Mouse (Mus musculus) MEL (cell line): ENCODE results near the gene Gtsf2.

Source experiments
- CTCF ChIP-seq, 3 experiments: IDR thresholded peaks in 2 of 3; conservative IDR thresholded peaks in 1 of 3; 2 replicates each; pipeline ENCODE4 v1.5.1; 2011 to 2012; ENCODE audit warnings: low read length in 3 of 3, low read depth in 2 of 3, mild to moderate bottlenecking in 2 of 3, improper control_type of control experiment in 1 of 3, inconsistent platforms in 1 of 3, mixed read lengths in 1 of 3, moderate library complexity in 1 of 3; ENCODE audit not compliant: control insufficient read depth in 1 of 3, insufficient read depth in 1 of 3, poor library complexity in 1 of 3, severe bottlenecking in 1 of 3
- ELF1 ChIP-seq: IDR thresholded peaks from 2 replicates; pipeline ENCODE4 v1.6.1; 2014; ENCODE audit warnings: low read depth, mild to moderate bottlenecking, inconsistent platforms, low read length, improper control_type of control experiment, moderate library complexity
- EP300 ChIP-seq, 2 experiments: IDR thresholded peaks; 2 replicates each; pipeline ENCODE4 v1.6.1; 2011; ENCODE audit warnings: improper control_type of control experiment in 2 of 2, low read length in 2 of 2, low read depth in 1 of 2, mild to moderate bottlenecking in 1 of 2
- ETS1 ChIP-seq: IDR thresholded peaks from 2 replicates; pipeline ENCODE4 v1.6.1; 2012; ENCODE audit warnings: low read depth, mild to moderate bottlenecking, inconsistent platforms, low read length, improper control_type of control experiment, moderate library complexity
- GABPA ChIP-seq: IDR thresholded peaks from 2 replicates; pipeline ENCODE4 v1.6.1; 2012; ENCODE audit warnings: low read depth, mild to moderate bottlenecking, inconsistent platforms, low read length, improper control_type of control experiment, moderate library complexity
- GATA1 ChIP-seq: IDR thresholded peaks from 2 replicates; pipeline ENCODE4 v1.6.1; 2011; ENCODE audit warnings: low read depth, low read length, improper control_type of control experiment
- MAX ChIP-seq: IDR thresholded peaks from 2 replicates; pipeline ENCODE4 v1.6.1; 2011; ENCODE audit warnings: low read length, improper control_type of control experiment
- MXI1 ChIP-seq: IDR thresholded peaks from 2 replicates; pipeline ENCODE4 v1.6.1; 2011; ENCODE audit warnings: mild to moderate bottlenecking, low read depth, low read length, improper control_type of control experiment
- POLR2A ChIP-seq, 2 experiments: IDR thresholded peaks; 2 replicates each; pipeline ENCODE4 v1.6.1; 2011 to 2012; ENCODE audit warnings: low read length in 2 of 2, mild to moderate bottlenecking in 2 of 2, control low read depth in 1 of 2, improper control_type of control experiment in 1 of 2, low read depth in 1 of 2, moderate library complexity in 1 of 2; ENCODE audit not compliant: control insufficient read depth in 1 of 2, insufficient read depth in 1 of 2, poor library complexity in 1 of 2
- RAD21 ChIP-seq: IDR thresholded peaks from 2 replicates; pipeline ENCODE4 v1.6.1; 2011; ENCODE audit warnings: mild to moderate bottlenecking, low read depth, low read length, improper control_type of control experiment
- RCOR1 ChIP-seq: IDR thresholded peaks from 2 replicates; pipeline ENCODE4 v1.6.1; 2012; ENCODE audit warnings: low read depth, mild to moderate bottlenecking, inconsistent platforms, low read length, improper control_type of control experiment
- SIN3A ChIP-seq: IDR thresholded peaks from 2 replicates; pipeline ENCODE4 v1.6.1; 2012; ENCODE audit warnings: low read length, improper control_type of control experiment, inconsistent platforms
- TAL1 ChIP-seq: IDR thresholded peaks from 2 replicates; pipeline ENCODE4 v1.6.1; 2012; ENCODE audit warnings: mild to moderate bottlenecking, inconsistent platforms, low read length, moderate library complexity, mixed read lengths
- UBTF ChIP-seq: IDR thresholded peaks from 2 replicates; pipeline ENCODE4 v1.6.1; 2012; ENCODE audit warnings: low read depth, mild to moderate bottlenecking, inconsistent platforms, low read length, improper control_type of control experiment, moderate library complexity, borderline replicate concordance; ENCODE audit not compliant: insufficient read depth

DNA sequence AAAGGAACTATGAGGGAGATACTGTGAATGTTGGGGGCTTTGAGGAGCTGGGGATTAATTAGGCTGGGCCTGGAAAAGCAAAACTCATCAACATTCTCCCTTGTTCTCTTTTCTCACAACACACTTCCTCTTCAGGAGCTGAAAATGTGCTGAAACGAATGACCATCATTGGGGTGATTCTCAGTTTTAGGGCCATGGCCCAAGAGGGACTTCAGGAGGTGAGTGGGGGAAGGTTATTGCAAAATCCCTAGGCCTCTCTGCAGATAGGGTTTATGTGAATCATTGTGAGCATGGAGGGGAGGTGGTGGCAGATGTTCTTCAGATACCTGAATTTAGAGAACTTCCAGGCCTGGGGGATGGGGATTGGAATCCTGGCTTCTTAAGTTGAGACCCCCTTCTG, 38.4 kb upstream of the Gtsf2 start:
- TF ChIP-seq EP300 (IDR thresholded peaks at IDR 0.05; ENCODE audit: low read depth in 1 of 2, low read length in 2 of 2), result no peak
- no peak for TF ChIP-seq POLR2A (IDR thresholded peaks at IDR 0.05; ENCODE audit: control insufficient read depth in 1 of 2, insufficient read depth in 1 of 2, low read depth in 1 of 2, low read length in 2 of 2, poor library complexity in 1 of 2)
- no peak for TF ChIP-seq ELF1
- no peak for TF ChIP-seq TAL1
- TF ChIP-seq RAD21, result no peak
- no peak for TF ChIP-seq GABPA
- no peak for TF ChIP-seq CTCF (IDR thresholded peaks at IDR 0.05 in 2 of 3, conservative IDR thresholded peaks at IDR 0.05 in 1 of 3; ENCODE audit: control insufficient read depth in 1 of 3, insufficient read depth in 1 of 3, low read depth in 2 of 3, low read length in 3 of 3, poor library complexity in 1 of 3, severe bottlenecking in 1 of 3)
- no peak for TF ChIP-seq ETS1
- TF ChIP-seq UBTF, result no peak
- no peak for TF ChIP-seq MXI1
- TF ChIP-seq RCOR1, result no peak
- TF ChIP-seq MAX, result no peak
- no peak for TF ChIP-seq SIN3A
- TF ChIP-seq GATA1, result no peak
